Mouse (Mus musculus): ENCODE measurements at regions not wholly inside any gene's neighbourhood (a gene's known extent, or its start where the extent isn't known, plus 50 kb on each side); places are given as distances from the start of the nearest gene placed in this dataset.

DNA sequence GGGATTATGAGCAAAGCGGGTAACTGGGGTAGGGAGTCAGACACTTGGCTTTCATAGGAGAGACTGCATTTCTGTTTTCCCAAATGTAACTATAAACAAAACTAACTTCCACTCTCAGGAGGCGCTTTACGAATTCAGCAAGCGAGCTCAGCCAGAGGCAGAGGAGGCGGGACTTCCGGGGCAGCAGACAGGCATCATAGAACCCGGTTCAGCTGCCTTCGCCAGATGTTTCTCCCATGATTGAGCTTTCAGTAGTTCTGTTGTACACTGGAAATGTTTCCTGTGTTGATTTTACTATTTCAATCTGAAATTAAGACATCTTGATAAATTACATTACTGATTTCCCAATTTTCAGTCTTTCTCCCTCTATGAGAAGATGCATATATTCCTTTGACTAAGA, 92.9 kb downstream of the Zfp365 start:
- no peak for DNase-seq (ENCODE audit: low read depth, low spot score)

- no peak for DNase-seq (ENCODE audit: low read depth, low spot score)
Measured at GRCm38 (mm10) chr10:67813901-67814300, 98.6 kb downstream of the Zfp365 start.

DNA sequence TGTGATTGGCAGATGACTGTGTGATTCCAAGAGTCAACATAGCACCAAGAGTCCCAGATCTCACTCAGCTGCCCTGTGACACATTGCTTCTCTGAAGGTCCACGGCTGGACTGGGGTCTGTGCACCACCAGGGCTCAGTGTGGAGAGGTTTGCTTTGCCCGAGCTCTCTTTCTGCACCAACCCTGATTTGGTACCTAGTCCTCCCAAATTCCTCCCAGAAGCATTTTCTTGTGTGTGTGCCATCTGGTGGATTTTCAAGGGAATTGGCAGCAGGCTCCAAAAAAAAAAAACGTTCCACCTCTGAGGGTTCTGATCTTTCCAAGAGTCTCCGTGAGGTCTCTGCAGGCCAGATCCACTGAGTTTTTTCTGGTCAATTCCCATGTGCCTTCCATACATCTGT, 107.3 kb downstream of the Zfp365 start:
- DNase-seq (ENCODE audit: low read depth, low spot score) = peak; percentile 57

GRCm38 (mm10) chr10:67804637-67805036, 107.8 kb downstream of the Zfp365 start:
- DNase-seq (ENCODE audit: low read depth, low spot score) = no peak

DNA sequence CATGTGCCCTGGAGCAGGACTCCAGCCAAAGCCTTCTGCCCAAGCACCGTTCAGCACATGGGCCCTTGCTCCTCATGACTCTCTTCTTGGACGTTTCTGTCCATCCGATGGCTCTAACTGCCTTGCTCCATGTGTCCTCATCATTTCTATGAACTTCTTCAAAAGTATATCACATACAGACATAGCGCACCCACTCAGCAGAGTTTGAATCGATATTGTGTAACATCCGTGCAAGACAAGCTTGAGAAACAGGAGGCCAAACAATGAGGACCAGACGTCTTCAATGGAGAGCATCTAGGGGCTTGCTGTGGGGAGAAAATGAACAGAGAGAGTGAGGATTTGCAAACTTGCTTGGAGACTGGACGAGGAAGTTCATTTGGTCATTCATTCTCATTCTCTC, 110.3 kb downstream of the Zfp365 start:
- DNase-seq (ENCODE audit: low read depth, low spot score) = no peak

- DNase-seq (ENCODE audit: low read depth, low spot score) = no peak
Measured at GRCm38 (mm10) chr10:67801619-67802018, 110.8 kb downstream of the Zfp365 start.

GRCm38 (mm10) chr10:67798991-67799390, 113.5 kb downstream of the Zfp365 start:
- no peak for DNase-seq (ENCODE audit: low read depth, low spot score)

GRCm38 (mm10) chr10:67793206-67793605, 119.3 kb downstream of the Zfp365 start:
- no peak for DNase-seq (ENCODE audit: low read depth, low spot score)

DNA sequence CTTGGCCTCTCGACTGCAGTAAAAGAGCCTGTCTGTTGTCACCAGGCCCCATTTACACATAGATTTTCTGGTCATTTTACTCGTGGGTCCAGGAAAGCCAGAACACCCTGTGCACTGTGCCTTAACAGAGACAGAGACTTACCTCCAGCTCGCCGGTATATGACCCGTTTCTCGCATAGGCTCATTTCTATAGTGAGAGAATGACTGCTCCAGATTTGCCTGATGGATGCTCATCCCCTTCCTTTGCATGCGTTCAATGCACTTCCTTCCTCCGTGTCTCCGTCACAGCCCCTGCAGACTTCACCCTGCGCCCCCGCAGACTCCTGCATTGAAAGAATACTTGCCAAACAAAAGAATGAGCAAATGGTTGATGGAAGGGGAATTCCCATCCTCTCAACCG, 122.8 kb downstream of the Zfp365 start:
- DNase-seq (ENCODE audit: low read depth, low spot score) = no peak

GRCm38 (mm10) chr10:67788116-67788515, 124.3 kb downstream of the Zfp365 start:
- DNase-seq (ENCODE audit: low read depth, low spot score) = no peak

- DNase-seq (ENCODE audit: low read depth, low spot score) = no peak
Measured at GRCm38 (mm10) chr10:67785563-67785962, 126.9 kb downstream of the Zfp365 start.

GRCm38 (mm10) chr10:67778341-67778740, 134.1 kb downstream of the Zfp365 start:
- no peak for DNase-seq (ENCODE audit: low read depth, low spot score)

- DNase-seq (ENCODE audit: low read depth, low spot score) = no peak
Measured at GRCm38 (mm10) chr10:67777721-67778120, 134.7 kb downstream of the Zfp365 start.

GRCm38 (mm10) chr10:67776851-67777250, 135.6 kb downstream of the Zfp365 start:
- no peak for DNase-seq (ENCODE audit: low read depth, low spot score)

GRCm38 (mm10) chr10:67771796-67772195, 140.7 kb downstream of the Zfp365 start:
- no peak for DNase-seq (ENCODE audit: low read depth, low spot score)

- DNase-seq (ENCODE audit: low read depth, low spot score) = peak; percentile 74
Measured at GRCm38 (mm10) chr10:67766099-67766498, 146.4 kb downstream of the Zfp365 start.

- DNase-seq (ENCODE audit: low read depth, low spot score) = no peak
Measured at GRCm38 (mm10) chr10:67760424-67760823, 152.0 kb downstream of the Zfp365 start.

DNA sequence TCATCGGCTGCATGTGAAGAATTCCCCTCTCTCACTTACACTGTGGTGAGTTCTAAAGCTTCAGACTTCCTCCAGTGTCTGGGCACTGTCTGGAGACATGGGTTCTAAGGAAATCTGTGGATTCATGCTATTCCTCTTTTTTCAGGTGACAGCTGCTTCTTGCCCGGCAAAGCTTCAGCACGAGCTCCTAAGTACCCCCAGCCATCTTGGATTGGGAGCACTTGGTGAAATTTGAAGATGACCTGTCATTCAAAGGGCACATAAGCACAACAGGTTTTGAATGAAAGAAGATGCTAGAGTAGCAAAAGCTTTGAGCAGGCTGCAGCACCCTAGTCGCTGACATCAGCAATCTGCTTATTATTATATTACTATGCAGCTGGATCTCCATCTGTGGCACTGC, 164.3 kb downstream of the Zfp365 start:
- DNase-seq (ENCODE audit: low read depth, low spot score) = no peak

GRCm38 (mm10) chr10:67747461-67747860, 165.0 kb downstream of the Zfp365 start:
- DNase-seq (ENCODE audit: low read depth, low spot score) = no peak

- no peak for DNase-seq (ENCODE audit: low read depth, low spot score)
Measured at GRCm38 (mm10) chr10:67746140-67746539, 166.3 kb downstream of the Zfp365 start.

- DNase-seq (ENCODE audit: low read depth, low spot score) = no peak
Measured at GRCm38 (mm10) chr10:67743561-67743960, 168.9 kb downstream of the Zfp365 start.

- DNase-seq (ENCODE audit: low read depth, low spot score) = no peak
Measured at GRCm38 (mm10) chr10:67742824-67743223, 169.6 kb downstream of the Zfp365 start.

DNA sequence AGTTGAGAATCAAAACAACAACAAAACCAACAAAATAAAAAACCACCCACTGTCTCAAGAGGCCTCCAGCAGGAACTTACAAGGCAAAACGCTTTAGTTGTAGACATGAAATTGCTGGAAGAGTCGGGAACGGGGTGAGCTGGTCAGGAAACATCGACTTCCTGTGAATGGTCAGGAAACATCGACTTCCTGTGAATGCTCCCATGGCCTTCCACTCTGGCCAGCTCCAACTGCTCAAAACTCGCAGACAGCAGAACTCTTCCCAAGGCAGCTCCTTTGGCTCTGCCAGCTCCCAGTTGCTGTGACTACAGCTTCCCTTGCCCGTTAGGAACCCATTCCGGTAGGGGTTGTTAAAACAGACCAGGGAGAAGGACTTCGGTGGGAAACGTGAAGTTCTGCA, 170.2 kb downstream of the Zfp365 start:
- no peak for DNase-seq (ENCODE audit: low read depth, low spot score)

GRCm38 (mm10) chr10:67739199-67739598, 173.3 kb downstream of the Zfp365 start:
- DNase-seq (ENCODE audit: low read depth, low spot score) = no peak

GRCm38 (mm10) chr10:67736636-67737035, 175.8 kb downstream of the Zfp365 start:
- DNase-seq (ENCODE audit: low read depth, low spot score) = peak; percentile 46

Measured in ES-CJ7 (cell line).